Mouse (Mus musculus): ENCODE measurements around the gene Pja2.

GRCm38 (mm10) chr17:64353940-64354339, 22.2 kb upstream of the Pja2 start:
- TF ChIP-seq CTCF (IDR thresholded peaks at IDR 0.05; ENCODE audit: low read depth) (no peak), EP300 (optimal IDR thresholded peaks at IDR 0.05) (no peak)

All from stomach, postnatal 0 days (tissue).